Mouse (Mus musculus) CH12.LX (cell line): ENCODE data around the gene Tmem200b.

Source experiments
- E2F4 ChIP-seq: IDR thresholded peaks from 2 replicates; pipeline ENCODE4 v1.6.1; 2011; ENCODE audit warnings: low read depth, low read length, improper control_type of control experiment; ENCODE audit not compliant: insufficient replicate concordance
- ETS1 ChIP-seq: conservative IDR thresholded peaks from 2 replicates; pipeline ENCODE4 v1.6.1; 2012; ENCODE audit warnings: low read depth, mild to moderate bottlenecking, inconsistent platforms, low read length, improper control_type of control experiment, moderate library complexity
- JUND ChIP-seq: conservative IDR thresholded peaks from 2 replicates; pipeline ENCODE4 v1.6.1; 2011; ENCODE audit warnings: low read depth, low read length, improper control_type of control experiment
- POLR2A ChIP-seq: IDR thresholded peaks from 2 replicates; pipeline ENCODE4 v1.6.1; 2011; ENCODE audit warnings: low read depth, mild to moderate bottlenecking, improper control_type of control experiment, low read length

- TF ChIP-seq POLR2A (no peak), E2F4 (no peak), JUND (no peak), ETS1 (no peak)
Measured at GRCm38 (mm10) chr4:131915821-131916328, 5.7 kb upstream of the Tmem200b start.
